Mouse (Mus musculus) urinary bladder, adult 18-20 months (tissue): Measurements from ENCODE around the gene Antxr2.

Experiments used
- DNase-seq, 2 experiments: peaks; one replicate each; pipeline ENCODE4 v3.0.0; 2022; ENCODE audit warnings: low spot score in 2 of 2, mixed read lengths in 2 of 2

Antxr2 gene

DNA sequence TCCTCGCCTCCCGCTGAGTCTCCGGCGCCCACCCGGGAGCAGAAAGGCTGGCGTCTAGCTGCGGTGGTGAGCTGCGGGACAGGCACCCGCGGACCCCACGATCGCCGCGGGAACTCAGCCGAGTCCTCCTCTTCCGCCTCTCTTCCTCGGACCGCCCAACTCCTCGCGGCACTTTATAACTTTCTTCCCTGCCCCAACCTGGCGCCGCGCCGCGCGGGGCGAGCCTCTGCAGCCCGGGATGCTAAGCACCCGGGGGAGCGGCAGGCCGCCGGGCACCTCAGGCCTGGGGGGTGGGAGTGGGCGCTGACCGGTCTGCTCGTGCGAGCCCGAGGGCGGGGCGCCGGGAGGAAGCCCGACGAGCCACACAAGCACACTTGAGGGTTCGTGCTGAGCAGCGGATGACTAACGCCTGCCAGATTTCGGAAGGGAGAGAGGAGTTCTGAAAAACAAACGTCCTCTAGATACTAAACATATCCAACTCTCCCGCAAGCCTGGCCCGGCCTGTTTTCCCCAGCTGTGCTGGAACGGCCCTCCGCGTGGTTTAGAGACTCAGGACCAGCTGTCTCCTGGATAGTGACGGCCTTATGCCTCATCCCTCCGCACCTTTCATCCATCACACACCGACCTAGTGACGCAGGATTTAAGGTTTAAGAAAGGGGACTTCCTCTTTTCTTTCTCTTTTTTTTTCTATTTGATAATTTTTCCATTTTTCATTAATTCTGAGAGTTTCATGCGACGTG lies at the start of gene Antxr2:
TSS of gene Antxr2 (minus strand) at position 142 of the 740 bp plus-strand sequence.
- peak; percentile 63 to 74 for DNase-seq

DNA sequence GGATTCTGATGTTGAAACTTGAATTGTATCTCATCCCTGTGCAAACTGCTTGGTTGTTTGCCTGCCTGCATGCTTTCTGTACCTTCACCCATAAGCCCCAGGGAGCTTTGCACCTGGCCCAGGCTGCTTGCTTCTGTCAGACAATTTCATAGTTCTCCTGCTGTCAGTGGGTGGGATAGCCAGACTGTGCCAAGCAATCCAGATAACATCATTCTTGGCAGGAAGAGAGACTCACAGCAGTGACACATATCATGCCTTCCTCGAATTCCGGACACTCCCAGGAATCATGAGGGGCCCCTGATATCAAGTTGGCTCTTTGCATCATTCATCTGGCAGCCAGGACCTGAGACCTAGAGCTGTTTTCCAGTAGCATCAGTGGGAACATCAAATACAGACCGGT lies 45.8 kb upstream of the Antxr2 start:
- no peak for DNase-seq

DNA sequence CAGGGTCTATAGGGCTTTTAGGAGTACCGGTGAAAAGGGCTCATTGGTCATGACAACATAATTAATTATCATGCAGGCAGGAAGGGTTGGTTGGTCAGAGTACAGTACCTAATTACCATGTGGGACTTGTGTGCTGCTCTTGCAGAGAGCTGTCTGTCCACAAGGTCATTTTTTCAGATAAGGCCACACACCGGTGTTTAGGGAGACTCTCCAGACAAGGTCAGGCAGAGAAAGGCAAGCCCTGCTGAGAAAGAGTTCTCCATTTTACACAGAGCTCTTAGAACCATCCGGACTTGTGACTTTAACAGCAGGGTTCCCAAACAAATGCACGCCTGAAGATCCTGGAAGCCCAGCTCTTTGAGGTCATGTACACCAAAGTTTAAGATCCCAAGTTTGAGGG lies 38.3 kb upstream of the Antxr2 start:
- DNase-seq: no peak

DNA sequence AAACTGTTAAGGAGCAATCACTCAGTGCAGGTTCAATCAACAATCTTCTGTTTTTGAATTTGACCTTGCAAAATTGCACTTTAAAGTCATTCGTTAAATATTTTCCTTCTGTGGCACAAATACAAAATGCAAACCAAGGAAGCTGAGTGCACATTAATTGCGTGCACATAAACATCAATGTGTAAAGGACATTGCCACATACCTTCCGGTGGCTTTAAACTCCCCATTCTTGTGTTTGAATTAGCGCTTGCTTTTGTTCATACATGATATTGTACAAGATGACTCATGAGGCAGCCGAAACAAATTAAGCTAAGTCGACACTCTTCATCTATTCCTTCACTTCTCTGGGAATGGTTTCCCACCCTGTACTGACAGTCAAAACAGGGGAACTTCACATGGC lies 24.4 kb upstream of the Antxr2 start:
- DNase-seq: no peak

DNA sequence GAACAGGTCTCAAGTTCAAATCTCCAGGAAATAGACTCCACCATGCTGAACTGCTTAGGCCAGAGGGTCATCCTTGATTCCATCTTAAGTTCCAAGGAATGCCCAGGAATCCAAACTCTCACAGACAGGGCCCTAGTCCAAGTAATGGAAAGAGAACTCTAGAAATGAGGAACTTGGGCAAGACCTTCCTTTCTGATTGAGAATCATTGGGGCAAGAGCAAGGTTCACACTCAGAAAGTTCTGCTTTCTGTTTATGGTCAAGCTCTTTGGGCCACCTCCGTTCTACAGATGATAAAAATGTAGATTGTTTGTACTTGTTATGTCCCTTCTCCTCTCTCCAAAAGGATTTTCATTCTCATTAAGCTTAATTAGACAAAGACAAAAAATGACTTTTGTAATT lies 24.0 kb upstream of the Antxr2 start:
- no peak for DNase-seq

DNA sequence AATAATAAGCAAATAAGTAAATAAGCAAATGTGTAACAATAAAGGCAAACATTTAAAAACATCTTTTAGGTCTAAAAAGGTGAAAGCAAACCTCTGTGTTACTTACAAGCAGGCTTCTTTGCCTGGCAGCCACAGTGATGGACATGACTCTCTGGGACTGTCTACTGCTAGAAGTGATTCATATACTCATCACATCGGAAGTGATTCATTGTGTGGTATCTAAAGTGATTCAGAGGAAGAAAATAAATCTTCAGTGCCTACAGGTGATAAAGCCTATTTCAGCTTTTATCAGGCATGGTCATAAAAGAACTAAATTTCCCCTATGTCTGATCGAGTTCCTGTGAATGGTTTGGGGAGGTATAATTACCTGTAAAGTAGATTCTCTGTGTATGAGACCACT lies 4.1 kb upstream of the Antxr2 start:
- DNase-seq: no peak

DNA sequence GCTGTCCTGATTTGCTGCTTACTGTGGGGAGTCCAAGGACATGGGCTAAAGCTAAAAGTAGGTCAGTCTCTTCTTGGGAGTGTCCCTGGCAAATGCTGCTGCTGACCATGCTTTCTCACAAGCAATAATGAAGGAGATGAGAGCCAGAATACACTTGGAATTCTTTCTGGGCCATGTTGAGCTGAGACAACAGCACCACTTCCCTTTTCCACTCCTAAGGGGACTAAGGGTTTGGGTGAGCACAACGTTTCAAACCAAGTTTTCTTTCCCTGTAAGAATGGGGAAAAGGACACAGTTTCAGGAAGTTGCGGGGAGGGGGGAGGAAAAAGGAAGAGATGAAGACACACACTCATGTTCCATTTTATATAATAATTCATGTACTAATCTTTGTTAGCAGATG lies 3.4 kb upstream of the Antxr2 start:
- DNase-seq: no peak

DNA sequence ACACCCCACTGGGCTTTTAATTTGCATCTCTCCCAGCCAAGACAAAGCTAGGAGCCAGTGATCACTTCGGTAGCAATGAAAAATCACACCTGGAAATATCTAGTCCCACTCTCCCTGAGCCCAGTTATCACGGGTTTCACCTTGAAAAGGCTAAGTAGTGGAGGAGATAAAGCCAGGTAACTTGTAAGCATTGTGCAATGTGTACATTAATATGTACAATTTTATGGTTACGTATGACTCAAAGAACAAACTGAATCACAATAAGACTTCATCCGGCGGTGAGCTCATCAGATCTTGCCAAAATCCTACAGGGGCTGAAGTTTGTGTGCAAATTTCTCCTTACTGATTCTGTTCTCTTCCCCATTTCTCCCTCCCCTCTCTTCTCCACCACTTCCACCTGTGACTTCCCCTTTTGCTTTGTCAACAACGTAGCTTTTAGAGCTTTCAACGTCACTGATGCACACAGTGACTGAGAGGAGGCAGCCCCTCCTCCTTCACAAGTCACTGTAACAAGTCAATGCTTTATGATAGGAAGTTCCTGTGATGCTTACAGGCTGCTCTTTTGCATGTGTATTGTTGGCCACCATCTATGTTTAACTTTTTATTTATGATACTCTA lies 2.1 kb upstream of the Antxr2 start:
- DNase-seq: no peak

DNA sequence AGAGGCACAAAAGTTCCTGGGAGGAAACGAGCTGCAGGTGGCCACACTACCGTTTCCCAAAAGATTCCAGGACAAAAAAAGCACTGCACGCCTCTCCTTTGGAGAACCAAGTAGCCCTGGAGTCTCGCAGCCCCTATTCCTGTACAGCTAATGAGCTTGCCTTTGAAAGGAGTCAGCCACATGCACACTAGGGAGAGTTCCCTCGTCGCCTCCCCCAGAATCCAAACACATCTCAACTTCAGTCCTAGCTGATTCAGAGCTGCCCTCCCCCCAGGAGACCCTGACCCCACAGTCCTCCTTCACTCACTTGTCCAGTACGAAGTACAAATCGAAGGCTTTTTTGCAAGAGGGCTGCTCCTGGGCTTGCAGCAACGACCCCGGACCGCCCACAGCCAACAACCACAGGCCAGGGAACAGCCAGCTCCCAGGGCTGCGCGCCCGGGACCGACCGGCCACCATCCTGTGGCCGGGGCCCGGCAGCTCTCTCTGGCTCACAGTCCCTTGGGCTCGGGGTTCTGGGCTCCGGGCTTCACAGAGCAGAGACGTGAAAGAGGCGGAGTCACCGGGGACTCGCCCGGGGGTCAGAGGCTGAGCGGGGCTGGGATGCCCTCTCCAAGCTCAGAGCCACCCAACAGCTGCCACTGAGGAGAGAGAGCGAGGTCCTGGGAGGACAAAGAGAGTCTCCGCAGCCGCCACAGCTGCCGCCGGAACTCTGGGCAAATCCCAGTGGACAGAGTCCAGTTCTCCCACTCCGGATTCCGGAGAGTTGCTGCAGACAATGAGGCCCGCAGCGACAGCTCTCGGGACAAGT lies 547 bp downstream of the Antxr2 start:
- peak; percentile 29 to 64 for DNase-seq

DNA sequence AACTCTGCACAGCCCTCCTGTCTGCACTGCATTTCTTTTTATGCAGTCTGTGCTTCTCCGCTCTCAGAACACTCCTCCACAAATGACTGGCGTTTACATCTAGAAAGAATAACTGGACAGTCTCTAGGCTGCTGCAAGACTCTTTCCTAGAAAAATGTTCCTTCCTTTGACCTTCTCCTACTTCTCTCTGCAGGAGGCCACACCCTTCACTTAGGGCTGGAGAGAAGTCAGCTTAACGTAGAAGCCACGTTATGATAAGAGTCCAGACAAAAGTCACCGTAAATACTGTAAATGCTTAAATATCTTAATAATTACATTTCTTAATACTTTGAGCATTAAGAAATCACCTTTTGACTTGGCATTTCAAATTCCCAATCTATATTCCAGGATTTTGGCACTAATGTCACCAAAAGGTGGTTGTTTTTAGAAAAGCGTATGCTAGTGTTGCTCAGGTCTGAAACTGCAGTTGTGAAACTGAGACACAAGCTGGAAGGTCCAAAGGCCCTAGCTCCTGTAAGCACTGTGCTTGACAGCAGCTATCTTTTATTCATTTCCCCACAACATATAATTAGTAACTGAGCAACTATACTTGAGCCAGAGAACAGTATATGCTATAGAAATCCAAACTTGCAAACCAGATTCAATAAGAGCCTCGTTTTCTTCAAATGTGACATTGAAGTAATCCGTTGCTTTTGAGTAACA lies 3.0 kb downstream of the Antxr2 start:
- no peak for DNase-seq

DNA sequence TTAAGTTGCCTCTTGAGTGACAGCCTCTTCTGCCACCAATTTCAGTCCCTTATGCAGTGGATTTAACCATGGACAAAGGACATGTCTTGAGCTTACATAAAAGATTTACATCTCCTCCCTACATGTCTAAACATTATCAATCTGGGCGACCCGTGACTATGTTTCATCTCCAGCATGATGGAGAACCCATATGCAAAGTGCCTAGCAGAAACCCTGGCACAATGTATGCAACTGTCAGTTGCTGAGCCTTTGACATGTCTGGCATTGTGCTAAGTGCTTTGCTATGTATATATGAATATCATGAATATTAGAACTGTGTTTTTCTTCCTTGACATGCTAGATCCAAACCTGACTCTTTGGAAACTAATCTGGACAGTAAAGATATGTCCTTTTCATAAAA lies 4.9 kb downstream of the Antxr2 start:
- no peak for DNase-seq

DNA sequence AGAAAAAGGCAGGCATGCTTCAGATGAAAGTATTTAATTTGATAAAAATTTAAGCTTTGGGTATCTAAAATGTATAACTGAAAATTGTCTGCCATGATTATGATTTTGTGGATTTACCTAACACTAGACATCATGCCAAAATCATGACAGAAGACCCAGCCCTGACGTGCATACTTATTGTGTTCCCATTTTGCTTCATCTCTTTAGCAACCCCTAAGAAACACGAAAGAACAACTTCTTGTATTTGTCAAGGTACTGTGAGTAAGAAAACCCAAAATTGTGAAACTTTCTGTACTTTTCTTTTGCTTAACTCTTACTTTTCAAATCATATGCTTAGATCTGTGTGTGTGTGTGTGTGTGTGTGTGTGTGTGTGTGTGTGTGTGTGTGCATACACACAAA lies 6.3 kb downstream of the Antxr2 start:
- DNase-seq: no peak

DNA sequence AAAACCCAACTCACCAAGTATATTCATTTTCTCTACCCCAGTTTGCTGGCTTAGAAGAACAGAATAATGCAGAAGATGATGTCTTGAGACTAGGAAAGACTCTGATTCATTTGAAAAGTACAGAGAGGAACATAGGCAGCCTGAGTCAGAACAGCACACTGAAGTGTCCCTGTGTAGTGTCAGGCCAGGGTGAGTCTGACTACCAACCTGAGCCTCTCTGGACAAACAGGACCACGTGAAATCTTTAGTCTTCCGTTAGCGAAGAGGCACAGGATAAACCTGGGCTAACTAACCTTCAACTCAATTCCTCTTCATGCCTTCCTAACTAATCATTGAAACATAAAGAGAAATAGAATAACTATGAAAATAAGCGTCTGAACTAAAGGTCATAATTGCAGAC lies 9.3 kb downstream of the Antxr2 start:
- DNase-seq: no peak

DNA sequence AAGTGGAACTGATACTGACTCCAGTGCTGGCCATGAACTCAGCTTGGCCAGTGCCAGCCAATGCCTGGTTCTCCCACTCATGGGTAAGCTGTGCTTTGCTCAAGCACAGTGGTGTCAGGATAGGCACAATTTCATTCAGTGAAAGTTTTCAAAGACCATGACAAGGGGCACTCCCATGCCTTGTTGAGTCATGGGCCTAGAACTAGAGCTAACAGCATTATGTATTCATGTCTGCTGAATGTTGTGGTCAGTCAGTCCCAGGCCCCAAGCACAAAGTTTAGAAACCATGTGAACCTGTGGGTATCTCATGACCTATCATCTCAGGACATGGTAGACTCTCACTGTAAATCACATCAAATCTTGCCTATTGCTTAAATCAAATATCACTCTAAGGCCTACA lies 10.2 kb downstream of the Antxr2 start:
- no peak for DNase-seq

DNA sequence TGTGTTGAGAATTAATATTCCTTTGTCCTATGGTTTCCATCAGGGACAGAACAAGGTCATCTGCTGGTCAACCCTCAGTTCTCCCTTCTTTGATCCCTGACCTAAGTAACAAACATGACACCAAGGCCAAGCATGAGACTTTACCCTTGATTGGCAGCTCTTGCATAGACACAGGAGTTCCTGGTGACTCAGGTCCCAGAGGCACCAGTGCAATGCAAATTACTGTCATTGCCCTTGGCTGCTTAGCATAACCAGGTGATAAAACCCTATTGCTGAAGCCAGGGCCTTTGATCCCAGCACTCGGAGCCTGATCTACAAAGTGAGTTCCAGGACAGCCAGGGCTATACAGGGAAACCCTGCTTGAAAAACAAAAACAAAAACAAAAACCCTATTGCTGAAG lies 11.4 kb downstream of the Antxr2 start:
- DNase-seq: no peak

DNA sequence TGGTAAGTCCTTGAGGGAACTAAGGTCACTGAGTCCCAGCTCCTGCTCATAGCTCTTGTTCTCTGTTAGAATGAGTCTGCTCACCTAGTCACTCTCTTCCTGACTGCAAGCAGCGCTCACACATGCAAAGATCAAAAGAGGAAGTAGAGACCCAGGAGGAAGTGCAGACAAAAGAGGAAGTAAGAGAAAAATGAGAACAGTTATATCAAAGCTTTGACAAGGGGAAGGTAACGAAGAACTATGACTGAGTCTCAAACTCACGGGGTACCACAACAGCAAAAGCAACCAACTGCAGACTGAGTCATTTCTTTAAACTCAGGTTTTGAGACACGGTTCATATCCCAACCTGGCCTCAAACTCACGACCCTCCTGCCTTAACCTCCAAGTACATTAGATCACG lies 12.7 kb downstream of the Antxr2 start:
- DNase-seq: no peak

DNA sequence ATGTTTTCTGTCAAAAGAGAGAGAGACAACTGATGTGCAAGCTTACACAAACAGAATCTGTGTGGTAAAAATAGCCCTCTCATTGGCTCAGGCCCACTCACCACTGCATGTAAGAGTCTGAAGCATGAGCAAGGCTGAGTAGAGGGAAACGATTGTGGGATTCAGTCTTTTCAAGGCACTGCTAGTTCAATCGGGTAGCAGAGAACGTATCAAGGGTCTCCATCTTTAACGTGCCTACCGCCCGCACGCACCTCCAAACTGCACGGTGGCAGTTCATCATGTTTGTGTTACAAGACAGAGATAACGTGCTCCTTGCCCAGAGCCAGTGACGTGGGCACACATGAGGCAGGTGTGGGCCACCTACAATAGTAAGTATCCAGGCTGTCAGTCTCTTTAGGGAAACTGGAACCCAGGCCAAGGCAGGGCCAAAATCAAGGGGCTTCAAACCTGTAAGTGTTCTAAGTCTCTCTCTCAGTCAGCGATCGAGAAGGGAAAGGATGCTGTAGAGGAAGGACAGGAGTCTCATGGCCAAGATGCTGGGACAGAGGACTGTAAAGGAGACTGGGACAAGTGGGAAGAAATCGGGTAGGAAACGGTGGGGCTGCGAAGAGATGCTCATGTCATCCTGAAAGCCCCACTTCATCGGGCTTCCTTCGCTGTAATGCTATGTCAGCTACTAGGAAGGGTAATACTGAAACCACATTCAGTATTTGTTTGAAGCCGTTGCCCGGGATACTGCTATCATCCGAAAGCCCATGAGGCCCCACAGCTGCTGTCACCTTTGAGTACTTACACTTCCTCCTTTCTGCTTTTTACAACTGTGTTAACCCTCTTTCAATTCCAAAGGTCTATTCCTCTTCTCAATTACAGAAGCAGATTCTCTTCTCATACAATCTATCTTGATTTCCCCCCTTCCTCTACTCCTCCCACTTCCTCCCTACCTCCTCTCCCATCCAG lies 14.3 kb downstream of the Antxr2 start:
- DNase-seq: peak in 1 of 2 experiments; percentile 31

DNA sequence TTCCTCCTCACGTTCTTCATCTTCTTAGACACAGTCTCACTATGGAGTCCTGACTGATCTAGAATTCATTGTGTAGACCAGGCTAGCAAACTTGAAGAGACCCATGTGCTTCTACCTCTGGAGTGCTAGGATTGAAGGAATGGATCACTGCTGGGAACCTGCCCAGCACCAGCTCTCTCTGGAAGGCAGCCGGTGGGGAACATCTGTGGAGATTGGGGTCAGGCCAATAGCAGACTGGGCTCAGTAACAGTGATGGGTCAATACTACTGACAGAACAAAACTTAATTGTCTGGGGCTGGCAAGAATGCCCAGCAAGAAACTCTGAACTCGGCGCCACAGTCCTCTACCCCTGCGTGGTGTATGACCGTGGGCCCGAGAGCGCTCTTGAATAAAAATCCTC lies 25.1 kb downstream of the Antxr2 start:
- DNase-seq: no peak

DNA sequence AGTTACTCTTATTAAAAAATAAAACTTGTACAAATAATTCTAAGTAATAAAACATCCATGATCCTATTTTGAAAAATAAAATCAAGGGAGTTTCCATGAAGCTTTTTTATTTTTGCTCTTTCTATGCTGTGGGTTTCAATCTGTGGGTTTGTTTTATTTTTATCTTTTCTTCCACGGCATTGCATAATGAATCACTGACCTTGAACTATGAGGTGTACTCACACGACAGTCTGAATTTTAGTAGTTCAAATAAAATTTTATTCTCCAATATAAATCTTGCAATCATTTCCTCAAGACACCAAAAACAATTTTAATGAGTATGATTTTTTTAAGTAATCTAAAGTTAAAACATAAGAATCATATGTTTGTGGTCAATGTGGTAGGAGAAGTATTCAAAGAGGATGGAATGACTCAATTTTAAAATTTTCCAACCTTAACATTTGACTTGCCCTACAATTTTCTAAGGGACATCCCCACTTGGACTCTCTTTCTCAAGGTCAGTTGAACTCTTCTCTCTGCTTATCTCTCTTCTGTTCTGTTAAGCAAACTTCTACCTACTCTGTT lies 31.5 kb downstream of the Antxr2 start:
- no peak for DNase-seq

DNA sequence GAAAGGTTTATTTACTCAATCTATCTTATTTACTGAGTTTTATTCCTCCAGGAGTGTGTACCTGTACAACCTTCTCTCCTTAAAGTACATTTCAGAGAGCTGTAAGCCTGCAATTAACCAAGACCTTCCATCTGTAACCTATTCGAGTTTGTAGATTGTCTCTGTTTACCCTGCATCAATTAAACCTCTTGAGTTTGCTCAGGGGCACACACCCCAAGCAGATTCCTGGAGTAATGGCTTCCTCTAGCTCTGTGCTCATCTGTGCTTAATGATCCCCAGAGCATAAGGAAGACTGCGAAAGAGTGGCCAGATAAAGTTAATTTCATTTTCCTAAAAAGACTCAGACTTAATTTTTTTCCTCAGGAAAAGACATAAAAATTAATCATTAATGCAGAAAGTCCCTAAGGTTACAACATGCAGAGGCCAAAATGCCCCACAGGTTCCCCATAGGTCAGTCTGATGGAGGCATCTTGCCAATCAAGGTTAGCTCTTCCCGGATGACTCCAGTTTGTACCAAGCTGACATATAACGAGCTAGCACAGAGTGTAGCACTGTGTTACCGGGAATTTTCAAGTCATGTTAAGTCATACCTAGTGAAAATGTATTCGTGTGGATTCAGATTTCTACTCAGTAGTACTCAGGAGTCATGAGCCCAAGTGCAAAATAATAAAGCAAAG lies 34.2 kb downstream of the Antxr2 start:
- DNase-seq: no peak
